Mouse (Mus musculus) heart, adult 8-10 months (tissue): ENCODE data around the gene Hs6st1. TPM values are rescaled to one million over a fixed set of nuclear protein-coding genes. Genes with fewer than 3 reads are reported as not detected.
A peak's percentile ranks its signal among the peaks of the same experiment; 100 is the strongest.

Experiments
- DNase-seq: peaks from one replicate; pipeline ENCODE4 v3.0.0; 2022; ENCODE audit warnings: low spot score
- total RNA-seq, 4 experiments: library from RNA; stranded (reverse); gene quantifications; 2 replicates each; pipeline ENCODE4 v1.2.4; 2022

Gene Hs6st1
- total RNA-seq, 4 experiments from 2014 or later = 20.3 to 24.4 (median 21.2) TPM

DNA sequence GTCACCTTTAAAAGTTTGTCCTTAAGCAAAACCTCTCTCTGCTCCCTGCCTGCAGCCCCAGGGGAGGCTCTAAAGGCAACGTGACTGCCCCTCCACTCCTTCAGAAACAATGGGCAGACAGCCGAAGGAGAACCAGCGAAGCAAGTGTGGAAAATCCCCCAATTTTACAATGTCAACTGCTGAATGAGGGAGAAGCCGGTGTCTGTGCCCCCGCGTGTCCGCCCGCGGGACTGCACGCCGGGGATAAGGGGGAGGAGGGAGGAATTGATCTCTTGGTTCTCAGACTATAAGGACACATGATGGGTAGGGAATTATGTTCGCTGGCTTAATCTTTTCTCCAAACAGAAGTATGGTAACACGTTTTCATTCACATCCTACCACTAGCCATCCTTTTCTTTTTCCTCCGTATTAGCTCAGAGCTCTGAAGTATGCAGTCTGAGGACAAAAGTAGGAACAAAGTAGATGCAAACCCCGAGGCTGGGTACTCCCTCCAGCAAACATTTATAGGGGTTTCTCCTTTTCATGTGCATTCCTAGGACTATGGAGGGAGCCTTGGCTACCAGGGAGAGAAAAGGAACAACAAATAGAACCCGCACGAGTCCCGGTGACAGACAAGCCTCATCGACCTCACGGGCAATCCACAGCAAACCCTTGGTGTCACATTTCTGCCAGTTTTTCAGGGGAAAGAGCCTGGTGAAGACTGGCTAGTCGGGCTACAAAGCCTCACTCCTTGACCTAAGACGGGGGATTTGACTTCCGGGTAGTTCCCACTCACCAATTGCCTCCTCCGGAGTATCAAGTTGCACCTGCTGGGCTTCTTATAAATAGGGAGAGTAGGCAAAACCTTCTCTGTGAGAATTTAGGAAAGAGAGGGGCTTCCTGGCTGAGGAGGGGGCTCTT is 3.1 kb upstream of the Hs6st1 start:
- DNase-seq = peak; percentile 93

DNA sequence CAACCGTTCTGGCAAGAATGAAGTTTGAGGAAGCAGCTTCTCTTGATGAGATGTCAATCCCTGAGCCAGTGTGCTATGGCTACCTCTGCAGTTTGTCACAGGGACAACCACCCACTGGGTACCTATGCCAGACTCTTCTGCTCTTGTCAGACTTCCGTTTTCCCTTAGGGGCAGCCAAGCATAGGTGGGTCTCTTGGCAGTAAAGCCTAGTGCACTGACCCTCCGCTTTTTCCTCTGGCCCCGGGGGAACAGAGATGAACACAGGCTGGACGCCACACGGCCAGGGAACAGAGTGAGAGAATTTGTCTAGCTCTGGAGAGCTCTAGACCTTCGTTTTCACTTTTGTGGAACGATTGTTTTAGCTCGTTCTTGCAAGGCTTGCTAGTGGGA is 2.4 kb upstream of the Hs6st1 start:
- DNase-seq = no peak

DNA sequence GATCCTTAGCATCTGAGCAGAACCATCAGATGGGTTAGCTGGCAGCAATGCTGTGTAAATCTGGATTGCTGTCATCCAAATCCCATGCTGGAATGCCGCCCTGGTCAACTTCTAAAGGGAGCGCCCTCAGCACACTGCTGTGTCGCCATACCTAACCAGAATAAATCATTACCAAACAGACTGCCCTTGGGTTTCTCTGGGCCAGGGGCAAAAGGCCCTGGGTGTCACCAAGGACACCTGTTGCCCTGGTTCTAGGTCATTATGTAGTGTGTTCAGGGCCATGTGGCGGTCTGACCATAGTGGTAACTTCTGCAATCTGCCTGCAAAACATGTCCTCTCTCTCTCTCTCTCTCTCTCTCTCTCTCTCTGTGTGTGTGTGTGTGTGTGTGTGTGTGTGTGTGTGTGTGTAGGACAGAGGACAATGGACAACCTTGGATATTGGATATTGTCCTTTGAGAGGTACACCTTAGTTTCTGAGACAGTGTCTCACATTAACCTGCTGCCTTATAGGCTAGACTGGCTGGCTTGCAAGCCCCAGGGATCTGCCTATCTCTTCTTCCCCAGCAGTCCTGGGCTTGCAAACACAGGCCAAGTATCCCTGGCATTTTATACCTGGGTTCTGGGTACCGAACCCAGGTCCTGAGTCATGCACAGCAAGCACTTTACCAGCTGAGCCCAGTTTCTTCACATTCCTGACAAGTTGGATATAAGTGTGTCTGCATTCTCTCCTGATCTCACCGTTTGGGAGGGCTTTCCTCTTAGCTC is 1.8 kb upstream of the Hs6st1 start:
- DNase-seq = no peak

DNA sequence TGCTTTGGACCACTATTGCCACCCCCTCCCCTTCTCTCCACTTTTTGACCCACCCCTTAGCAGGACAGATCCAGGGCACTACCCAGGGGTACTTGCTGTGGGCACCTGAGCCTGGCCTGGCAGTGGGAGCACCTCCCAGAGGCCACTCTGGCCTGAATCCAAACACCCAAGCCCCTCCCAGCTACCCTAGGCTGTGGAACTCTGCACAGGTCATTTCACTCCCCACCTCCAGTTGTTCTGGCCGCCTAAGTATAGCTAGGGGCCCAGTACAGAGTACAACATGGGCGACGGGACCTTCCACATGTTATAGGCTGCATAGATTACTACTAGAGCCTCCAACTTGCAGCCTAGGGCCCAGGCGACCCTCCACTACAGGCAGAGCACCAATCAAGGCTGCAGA is 999 bp upstream of the Hs6st1 start:
- DNase-seq = no peak

DNA sequence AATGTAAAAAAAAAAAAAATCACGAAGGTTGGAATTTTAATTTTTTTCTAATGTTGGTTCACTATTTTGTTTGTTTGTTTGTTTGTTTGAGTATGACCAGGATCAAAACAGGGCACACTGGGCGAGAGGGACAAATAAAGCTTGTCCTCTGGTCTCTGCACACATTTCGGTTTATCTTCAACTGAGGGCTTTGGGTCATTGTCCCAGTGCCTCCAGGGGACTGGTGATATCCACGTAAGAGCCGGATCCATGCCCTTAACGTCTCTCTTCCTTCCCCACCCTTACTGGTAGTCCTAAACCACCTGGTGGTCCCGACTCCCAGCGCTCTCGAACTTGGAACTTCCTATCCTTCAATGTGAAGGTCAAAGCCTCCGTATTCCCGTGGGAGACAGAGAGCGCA is 589 bp upstream of the Hs6st1 start:
- DNase-seq = no peak

DNA sequence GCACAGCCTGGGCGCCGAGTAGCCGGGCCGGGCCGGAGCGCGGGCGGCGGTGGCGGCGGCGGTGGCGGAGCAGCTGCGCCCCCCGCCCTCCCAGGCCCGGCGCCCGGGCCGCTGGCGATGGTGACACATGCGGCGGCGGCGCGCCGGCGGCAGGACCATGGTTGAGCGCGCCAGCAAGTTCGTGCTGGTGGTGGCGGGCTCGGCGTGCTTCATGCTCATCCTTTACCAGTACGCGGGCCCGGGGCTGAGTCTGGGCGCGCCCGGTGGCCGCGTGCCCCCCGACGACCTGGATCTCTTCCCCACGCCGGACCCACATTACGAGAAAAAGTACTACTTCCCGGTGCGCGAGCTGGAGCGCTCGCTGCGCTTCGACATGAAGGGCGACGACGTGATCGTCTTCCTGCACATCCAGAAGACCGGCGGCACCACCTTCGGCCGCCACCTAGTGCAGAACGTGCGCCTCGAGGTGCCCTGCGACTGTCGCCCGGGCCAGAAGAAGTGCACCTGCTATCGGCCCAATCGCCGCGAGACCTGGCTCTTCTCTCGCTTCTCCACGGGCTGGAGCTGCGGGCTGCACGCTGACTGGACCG is 426 bp downstream of the Hs6st1 start:
- DNase-seq = no peak

DNA sequence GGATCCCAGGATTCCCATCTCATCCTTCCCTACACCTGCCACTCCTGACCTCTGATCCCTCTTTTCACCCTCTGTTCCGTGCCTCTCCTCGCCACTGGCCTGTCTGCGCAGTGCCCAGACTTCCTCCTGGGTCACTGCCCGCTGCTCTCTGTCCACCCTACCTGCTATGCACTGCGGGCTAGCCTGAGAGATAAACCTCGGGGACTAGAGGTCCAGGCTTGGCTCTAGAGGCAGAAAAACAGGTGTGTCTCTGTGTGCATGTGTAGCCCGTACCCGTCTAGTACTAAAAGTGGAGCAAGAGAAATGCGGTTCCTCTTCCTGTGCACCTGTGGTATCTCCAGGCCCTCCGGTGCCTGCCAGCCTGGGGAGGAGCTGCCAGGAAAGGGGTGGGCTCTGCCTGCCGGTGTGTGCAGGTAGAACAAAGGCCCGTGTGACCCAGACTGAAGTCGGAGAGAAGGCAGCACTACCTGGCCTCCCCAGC is 1.1 kb downstream of the Hs6st1 start:
- no peak for DNase-seq

DNA sequence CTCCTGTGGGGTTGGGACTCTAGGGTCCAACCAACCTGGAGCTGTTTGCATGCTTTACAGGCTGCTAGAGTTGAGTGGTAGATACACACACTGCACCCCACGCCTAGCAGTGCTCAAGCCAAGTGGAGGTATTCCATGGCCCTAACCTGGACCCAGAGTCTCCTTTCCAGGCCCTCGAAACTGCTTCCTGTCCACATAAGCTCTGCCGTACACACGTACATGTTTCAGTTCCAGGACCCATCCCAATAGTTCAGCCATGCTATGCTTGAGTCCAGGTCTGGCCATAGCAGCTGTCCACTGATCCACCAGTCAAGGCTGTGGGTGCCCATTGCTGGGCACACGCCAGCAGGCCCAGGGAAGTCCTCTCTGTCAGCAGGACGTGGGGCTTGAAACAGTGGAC is 2.0 kb downstream of the Hs6st1 start:
- DNase-seq = no peak

DNA sequence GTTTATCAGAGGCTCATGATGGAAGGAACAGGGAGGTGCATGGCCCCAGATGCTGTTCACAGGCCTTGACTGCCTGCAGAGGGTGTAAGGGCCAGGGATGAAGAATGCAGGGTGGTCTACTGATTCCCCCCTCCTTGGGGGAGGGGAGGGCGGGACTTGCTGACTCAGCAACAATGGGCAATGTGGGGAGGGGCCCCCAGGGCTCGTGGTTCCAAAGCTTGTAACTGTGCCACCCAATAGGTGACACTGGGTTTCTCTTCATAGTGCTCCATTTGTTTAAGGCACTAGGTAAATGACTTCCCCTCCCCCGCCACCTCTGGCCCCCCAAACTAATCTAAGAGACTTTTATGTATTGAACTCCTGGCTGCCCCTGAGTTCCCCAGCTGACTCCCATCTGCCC is 2.5 kb downstream of the Hs6st1 start:
- no peak for DNase-seq

DNA sequence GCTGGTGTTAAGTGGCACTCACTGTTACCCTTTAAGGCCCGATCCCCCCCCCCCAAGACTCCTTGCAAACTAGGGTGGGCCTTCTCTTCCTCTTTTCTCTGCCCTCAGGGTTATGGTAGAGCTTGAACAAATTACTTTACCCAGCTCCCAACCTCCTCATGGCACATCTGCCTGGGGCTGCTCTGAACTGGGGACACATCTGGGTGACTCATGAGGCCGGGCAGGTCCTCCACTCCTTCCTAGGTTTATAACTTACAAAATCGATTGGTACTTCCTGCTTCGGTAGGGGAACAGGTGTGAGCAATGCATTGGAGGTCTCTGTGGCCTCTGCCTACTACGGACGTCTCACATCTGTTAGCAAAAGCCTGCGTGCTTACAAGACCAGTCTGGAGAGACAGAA is 3.0 kb downstream of the Hs6st1 start:
- no peak for DNase-seq

DNA sequence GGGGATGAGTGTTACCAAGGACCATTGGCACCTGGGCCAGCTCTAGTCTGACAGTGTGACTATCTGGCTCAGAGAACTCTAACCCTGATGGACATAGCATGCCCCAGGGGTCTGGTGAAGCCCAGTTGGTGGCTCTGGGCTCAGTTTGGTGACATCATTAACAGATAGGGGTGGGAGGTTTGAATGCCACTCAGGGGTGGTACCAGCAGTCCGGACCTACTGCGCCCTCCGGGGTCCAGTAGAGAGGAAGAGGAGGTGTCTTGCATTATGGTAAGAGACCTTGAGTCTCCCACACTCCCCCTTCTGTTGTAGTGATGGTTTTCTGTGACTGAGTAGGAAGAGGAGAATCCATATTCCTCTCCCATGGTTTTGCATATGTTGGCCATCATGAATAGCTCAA is 3.4 kb downstream of the Hs6st1 start:
- DNase-seq = no peak

DNA sequence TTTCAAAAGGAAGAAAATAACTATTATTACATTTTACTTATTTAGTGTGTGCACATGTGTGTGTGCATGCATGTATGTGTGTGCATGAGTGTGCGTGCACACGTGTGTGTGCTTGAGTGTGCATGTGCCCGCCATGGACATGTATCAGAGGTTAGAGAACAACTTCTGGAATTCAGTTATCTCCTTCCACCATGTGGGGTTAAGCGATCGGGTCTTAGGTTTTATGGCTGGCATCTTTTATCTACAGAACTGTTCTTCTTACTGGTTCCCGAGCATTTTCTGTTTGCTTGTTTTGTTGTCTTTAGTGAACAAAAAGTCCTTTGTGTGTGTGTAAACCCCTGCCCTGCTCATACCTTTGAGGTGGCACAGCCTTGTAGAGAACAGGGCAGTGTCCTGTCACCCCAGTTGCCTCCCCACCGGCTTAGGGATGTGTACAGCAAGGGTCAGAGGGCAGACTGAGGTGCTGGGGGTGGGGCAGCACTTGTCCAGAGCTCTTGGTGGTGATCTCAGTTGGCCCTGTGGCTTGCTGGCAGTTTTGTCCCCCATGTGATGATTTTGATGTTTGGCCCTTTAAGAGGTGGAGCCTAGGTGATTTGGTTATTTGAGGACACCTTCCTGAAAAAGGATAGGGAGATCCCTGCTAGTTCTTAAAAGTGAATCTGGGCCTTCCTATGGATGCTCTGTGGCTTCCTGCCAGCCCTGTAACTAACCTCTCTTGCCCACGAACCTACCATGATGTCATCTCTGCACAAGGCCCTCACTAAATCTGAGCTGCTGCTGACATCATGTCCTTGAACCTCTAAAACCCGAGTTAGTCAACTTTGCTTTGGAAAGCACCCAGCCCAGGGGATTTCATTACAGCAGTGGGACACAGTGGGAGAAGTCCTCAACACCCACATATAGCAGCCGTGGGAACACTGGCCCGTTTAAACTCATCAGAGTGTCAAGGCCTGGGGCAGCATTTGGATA is 4.7 kb downstream of the Hs6st1 start:
- no peak for DNase-seq

DNA sequence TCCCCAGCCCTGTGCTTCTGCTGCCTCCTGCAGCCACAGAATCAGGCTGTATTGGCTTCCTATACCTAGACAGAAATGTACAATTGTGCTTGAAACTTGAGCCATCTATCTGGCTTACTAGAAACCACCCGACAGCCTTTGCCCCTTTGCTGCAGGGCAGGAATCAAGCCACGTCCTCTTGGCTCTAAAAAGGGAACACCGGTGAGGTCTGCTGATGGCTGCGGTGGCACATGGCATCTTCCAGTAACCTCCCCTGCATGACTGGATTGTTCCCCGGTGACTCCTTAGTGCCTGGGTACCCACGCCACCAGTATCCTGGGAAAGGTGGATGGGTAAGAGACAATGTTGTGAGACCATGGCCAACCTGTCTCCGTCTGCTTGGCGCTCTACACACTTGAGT is 5.4 kb downstream of the Hs6st1 start:
- no peak for DNase-seq

DNA sequence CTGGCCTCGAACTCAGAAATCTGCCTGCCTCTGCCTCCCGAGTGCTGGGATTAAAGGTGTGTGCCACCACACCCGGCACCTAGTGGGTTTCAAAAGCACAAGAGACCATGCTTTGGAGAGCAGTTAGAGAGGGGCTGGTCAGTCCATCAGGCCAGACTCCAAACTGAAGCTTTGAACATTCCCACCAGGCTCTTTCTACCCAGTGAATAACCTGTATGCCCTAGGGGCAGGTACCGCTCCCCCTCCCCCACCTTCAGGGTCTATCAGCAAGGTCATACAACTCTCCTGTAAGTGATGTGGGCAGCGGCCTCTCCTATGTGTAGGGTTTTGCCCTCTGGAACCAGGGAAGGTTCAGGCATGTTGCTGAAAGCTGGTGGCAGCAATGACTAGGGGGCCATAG is 6.0 kb downstream of the Hs6st1 start:
- no peak for DNase-seq

DNA sequence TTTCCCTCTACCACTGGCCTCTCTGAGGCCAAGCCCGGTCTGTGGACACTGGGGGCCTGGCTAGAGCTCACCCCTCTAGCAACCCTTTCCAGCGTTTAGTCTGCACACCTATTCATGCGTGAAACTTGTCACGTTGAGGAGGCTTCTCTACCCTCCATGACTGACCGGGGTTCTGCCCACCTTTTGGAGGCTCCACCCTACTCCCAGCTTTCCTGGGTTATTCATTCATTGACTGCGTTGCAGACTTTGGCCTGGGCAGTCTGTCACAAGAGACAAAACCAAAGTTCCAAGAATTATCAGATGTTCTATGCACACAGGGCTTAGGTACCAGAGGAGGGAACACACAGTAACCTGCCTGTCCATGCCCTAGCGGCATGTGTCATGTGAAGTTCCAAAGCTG is 6.8 kb downstream of the Hs6st1 start:
- DNase-seq = no peak

DNA sequence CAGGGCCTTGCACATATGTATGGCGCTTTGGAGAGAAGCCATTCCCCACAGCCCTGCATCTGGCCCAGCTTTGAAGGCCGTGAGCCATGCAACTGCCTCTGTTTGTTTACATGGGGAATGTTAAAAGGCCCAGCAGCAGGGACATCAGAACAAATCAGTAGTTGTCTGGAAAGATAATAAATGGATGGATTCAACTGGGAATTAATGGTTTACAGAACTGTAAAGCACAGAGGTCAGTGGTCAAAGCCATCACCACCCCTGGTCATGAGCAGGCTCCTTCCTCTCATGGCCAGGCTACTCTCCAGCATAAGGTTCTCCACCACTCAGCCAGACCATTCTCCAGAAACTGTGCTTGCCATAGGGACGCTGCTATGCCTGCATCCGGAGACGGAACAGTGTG is 7.5 kb downstream of the Hs6st1 start:
- DNase-seq = no peak

DNA sequence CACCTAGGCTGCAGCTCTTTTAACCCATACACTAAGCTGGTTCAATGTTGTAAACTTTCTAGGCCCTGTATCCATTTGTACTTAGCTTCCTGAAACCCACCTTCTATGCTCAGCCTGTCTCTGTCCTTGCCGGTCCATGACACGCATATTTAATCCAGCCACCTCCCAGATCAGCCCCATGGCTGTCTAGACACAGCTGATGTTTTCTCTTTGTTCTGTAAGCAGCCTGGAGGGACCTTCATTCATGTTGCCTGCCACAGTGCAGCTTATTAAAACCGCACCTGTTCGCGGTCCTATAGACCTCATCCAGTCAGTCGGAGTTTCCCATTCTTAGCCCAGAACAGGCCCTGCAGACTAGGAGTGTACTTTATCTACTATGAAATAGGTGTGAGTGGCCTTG is 8.9 kb downstream of the Hs6st1 start:
- no peak for DNase-seq

DNA sequence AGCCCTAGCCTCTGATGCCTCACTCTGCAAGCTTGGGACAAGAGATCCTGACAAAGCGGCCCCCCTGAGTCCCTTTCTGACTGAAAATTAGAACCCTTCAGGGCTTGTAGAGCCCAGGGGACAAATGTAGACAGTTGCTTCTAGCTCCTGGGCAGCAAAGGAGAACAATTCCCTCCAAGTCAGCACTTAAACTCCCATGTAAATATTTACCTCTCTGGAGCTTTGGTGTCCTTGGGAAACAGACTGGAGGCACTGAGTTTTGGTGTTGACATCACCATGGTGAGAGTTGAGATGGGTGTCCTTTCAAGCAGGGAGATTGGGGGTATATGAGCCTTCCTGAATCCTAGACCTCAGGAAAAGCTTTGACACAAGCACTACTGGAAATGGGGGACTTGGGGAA is 10.1 kb downstream of the Hs6st1 start:
- DNase-seq = no peak

DNA sequence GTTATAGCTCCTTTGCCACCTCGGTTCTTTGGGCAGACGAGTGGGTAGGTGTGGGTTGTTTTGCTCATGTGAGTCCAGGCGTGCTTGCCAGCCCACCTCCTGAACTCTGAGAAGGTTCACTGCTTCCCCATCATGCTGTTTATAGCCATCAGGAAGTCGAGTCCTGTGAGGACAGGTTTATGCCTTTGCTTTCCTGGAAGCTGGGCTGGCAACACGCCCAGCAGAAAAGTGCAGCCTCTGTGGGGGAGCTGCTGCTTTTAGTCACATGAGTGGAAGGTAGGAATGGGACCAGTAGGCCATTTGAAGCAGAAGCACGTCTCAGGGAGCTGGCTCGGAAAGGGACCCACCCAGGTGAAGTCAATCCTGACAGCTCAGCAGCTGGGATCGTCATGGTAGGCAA is 11.5 kb downstream of the Hs6st1 start:
- peak; percentile 62 for DNase-seq

DNA sequence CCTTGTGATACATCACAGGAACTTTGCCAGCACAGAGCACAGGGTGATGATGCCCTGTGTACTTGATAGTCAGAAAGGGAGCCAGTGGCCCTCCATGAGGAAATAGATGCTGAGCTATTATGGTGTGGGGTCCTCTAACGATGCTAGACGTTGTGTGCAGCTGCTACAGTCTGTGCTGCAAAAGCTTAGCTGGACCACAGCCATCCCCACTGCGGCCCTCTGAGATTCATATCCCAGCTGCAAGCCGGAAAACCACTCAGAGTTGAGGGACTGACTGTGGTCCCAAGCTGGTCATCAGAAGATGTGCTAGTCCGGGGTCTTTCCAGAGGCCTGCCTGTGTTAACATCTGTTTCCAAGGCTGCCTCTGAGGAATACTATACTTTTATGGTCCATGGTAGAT is 12.8 kb downstream of the Hs6st1 start:
- DNase-seq = no peak

DNA sequence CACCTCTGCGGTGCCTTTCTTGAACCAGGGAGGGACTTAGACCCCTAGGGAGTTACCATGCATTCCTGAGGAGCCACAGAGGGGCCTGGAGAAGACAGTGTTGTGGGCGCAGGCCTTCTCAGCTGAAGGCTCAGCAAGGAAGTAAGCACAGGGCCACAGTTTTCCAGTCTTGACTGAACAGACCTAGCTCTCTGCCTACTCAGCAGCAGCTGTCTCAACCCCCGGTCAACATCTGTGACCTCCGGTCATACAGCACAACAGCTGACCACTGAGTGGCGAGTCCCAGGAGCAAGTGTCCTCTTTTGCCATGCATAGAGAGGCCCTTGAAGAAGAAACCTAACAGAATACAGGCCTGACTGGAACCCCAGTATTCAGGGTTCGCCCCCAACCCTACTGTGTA is 14.0 kb downstream of the Hs6st1 start:
- DNase-seq = no peak
